Mouse (Mus musculus) layer of hippocampus, adult 11-12 months (tissue): ENCODE data around the gene Sidt2.
A peak's percentile ranks its signal among the peaks of the same experiment; 100 is the strongest.

ENCODE experiments used
- DNase-seq: peaks from one replicate; pipeline ENCODE4 v3.0.0; 2022; ENCODE audit warnings: low spot score

The Sidt2 gene

GRCm38 (mm10) chr9:45910995-45911394 is 44.1 kb downstream of the Sidt2 start:
- DNase-seq, result no peak

GRCm38 (mm10) chr9:45907078-45907428 is 48.0 kb downstream of the Sidt2 start:
- DNase-seq, result no peak

- peak; percentile 90 for DNase-seq
Measured at GRCm38 (mm10) chr9:45906355-45907077, 48.5 kb downstream of the Sidt2 start, which contains the start of the genes Pcsk7 and Rnf214. TSS of gene Pcsk7 (plus strand) at chr9:45906497. TSS of gene Rnf214 (minus strand) at chr9:45906911.

GRCm38 (mm10) chr9:45905811-45906237 is 49.2 kb downstream of the Sidt2 start:
- peak; percentile 22 for DNase-seq

- DNase-seq, result no peak
Measured at GRCm38 (mm10) chr9:45905196-45905595, 49.9 kb downstream of the Sidt2 start.

GRCm38 (mm10) chr9:45893681-45894080 is 61.4 kb downstream of the Sidt2 start:
- no peak for DNase-seq
